Mouse (Mus musculus) cerebellum, postnatal 36 days (tissue): ENCODE measurements around the gene Fat2.

ENCODE experiments used
- DNase-seq, 2 experiments: peaks; one replicate each; pipeline ENCODE4 v3.0.0; 2021 to 2022; ENCODE audit warnings: mixed read lengths in 2 of 2

Fat2 gene

DNA sequence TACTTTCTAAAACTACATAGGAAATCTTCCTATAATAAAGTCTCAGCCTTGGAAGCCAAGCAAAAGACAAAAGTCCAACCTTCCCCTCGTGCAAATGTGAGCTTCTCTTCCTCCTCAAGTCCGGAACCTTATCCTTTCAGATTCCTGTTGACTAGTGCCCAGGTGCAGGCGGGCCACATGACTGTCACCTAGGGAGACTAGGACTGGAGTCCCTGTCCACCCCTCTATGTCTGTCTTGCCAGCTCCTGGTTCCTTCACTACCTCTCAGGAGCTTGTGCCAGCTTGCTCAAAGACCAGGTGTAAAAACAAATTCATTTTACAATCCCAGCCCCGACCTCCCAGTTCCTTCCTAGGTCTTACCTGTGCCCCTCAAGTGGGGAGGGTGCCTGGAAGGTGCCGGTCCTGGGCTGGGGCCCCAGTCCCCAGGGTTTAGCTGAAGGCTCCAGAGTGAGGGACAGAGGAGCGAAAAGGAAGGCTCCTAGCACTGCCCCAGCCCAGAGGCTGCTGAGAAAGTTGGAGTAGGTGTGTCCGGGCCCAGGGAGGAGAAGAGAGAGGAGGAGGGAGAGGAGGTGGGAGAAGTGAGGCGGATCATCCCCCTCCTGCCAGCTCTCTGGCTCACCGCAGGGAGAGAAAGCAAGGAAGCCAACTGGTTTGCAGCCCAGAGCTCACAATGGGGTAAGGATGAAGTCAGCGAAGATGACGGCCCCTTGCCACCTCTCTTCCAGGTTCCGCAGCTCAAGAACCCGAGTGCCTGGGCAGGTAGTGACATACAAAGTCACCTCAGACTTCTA lies at the start of gene Fat2:
Gene Fat2 (minus strand): TSS at position 464 of the 791 bp plus-strand sequence.
- DNase-seq, result peak; percentile 89 to 90

DNA sequence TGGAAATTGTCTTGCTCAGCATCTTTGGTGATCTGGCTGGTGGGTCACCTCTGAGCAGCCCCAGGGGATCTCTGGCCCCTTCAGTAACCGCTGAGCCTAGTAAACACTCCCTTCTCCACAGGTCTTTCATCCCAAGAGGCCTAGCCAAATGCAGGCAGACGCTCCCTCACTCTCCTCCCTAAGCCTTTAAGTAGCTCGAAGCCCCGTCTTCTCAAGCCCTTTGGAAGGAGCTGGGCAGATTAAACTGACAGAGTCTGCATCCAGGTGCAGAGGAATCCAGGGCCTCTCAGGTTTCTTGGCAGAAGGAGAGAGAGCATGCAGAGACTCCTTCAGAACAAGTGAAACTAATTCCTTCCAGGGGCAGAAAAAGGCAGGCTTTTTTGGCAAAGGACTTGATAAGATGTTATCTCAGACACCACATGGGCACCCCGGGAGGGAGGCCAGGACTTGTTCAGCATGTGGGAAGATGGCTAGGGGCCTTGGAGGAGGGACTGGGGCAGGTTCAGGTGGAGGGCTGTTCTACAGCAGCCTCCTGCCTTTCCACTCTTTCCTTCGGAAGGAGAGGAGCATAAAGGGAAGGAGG lies 47.2 kb upstream of the Fat2 start:
- DNase-seq, result no peak

DNA sequence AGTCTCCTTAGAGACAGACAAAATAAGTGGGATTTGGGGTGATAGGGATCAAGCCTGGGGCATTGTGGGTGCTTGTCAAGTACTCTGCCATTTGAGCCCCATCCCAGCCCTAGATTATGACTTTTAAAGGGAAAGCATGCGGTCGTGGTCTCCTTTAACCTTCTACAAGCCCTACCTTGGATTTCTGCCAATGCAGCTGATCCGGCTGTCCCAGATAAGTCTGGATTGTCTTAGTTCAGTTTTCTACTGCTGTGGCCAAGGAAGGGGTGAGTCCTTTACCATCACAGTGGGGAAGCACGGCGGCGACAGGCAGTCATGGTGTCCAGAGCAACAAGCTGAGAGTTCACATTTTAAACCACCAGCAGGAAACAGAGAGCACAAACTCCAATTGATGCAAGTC lies 44.5 kb upstream of the Fat2 start:
- no peak for DNase-seq

DNA sequence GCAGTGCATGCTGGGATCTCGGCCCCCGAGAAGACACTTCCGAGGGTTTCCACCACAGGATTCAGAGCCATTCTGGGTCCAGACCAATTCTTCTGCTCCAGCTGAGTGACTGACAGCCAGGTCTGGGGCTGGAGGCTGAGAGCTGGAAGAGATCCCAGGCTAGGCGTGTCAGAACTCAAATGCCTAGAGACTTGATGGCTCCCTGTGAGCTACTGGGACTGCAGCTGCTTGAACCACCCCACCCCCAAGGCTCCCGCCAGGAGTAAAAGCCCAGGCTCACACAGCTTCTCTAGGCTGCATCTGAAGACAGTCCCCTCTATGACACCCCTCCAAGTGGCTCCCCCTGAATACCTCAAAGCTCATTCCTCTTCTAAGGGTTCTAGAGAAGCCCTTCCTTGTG lies 42.0 kb upstream of the Fat2 start:
- DNase-seq, result no peak

DNA sequence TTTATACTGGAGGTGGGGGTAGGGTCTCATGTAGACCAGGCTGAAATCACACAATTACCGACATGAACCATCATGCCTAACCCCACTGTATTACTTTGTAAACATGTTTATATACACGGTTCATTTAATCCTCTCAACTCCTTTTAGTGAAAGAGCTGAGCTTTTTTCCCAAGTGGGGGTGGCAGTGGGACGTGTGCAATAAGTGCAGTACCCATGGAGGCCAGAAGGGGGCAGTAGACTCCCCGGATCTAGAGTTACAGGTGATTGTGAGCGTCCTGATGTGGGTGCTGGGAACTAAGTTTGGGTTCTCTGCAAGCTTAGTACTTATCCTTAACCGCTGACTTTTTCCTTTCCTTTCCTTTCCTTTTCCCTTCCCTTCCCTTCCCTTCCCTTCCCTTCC lies 37.5 kb upstream of the Fat2 start:
- DNase-seq, result no peak

DNA sequence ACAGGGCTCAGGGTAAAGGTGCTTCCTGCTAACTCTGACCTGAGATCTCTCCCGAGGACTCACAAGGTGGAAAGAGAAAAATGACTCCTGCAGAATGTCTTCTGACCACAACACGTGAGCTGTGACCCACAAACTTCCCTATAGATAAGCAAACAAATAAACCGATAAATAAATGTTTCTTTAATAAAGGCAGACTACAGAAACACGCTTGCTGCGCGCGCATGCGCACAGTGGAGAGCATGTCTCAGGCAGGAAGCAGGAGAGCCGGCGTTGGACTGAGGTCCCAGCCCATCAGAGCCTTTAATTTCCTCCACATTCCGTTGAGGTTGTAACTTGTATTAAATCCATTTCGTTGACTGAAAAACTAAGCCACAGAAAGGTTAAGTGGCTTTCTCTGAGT lies 37.0 kb upstream of the Fat2 start:
- no peak for DNase-seq

DNA sequence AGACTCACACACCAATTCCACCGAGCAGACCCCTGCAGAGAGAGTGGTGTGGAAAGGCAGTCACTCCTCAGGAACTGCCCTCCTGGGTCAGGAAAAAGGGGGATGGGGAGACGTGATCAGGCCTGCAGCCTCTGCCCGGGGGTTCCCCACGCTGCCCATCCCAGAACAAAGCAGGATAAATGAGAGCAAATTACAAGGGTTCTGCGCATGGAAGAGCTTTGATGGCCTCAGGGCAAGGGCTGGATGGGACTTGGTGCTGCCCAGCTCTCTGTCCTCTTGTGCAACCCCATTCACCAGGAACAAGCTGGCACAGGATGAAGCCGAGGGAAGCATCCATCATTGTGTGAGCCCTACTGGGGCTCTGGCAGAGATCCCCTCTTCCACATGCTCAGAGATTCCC lies 35.6 kb upstream of the Fat2 start:
- DNase-seq, result peak in 1 of 2 experiments; percentile 4

DNA sequence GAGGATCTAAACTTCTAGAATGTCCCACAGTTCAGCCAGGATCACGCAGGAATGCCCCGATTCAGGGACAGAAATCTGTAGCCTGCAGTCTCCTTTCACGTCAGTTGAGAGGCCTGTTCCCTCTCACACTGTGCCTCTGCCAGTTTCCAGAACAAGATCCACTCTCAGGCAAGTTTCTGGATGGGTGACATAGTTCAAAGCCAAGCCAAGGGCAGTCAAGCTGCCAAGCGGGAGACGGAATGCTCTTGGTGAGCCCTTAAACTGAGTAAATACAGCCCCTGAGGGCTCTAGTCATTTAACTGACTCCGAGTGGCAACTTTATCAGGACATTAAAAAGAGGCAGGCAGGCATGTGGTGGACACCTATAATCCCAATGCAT lies 32.7 kb upstream of the Fat2 start:
- no peak for DNase-seq

DNA sequence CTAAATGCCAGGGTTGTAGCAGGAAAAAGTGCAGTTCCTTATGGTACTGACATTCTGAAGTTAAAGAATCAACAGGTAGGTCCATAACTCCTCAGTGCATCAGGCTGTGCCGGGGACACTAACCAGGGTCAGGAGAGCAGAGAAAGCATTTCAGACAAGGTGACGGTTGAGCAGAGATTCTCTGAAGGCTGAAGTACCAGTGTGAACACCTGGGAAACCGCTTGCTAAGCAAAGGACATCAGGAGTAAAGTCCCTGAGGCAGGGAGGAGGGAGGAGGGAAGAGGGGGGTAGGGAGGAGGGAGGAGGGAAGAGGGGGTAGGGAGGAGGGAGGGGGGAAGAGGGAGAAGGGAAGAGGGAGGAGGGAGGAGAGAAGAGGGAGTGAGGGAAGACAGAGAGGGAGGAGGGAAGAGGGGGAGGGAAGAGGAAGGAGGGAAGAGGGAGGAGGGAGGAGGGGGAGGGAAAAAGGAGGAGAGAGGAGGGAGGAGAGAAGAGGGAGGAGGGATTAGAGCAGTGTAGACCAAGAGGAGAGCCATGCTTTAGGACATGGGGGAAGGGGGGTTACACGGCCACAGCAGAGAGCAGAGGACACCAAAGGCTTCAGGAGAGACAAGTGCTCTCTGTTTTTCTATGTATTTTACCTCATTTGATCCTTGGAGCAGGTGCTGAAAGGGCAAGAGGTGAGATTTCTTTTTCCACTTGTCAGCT lies 32.2 kb upstream of the Fat2 start:
- DNase-seq, result no peak

DNA sequence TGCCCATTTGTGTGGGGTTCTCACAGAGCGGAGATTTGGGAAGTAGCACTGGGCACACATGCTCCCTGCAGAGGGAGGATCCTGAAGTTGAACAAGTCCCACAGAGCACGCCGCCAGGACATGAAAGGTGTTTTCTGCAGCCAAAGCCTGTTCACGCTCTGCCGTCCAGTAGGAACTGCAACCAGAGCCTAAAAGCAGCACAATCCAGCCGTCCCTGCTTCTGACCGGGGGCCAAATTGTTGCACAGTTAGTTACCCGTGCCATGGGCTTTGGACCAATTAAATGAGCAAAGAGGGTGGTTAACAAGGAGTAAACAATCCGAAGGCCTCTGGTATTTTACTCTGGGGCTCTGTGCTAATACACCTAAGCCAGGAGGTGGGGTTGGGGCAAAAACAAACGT lies 31.4 kb upstream of the Fat2 start:
- no peak for DNase-seq

DNA sequence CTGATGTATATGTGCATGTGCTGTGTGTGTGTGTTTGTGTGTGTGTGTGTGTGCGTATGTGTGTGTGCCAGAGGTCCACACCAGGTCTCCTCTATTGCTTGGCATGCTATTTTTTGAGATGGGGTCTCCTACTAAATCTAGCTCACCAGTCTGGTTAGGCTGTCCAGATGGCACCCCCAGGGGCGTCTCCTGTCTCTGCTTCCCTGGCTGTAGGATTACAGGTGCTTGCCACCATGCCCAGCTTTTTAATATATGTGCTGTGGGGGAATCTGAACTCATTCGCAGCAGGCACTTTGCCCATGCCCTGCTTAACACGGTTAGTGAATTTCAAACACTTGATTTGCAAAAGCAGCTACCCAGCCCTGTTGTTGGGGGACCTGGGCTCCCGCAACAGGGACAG lies 29.5 kb upstream of the Fat2 start:
- no peak for DNase-seq

DNA sequence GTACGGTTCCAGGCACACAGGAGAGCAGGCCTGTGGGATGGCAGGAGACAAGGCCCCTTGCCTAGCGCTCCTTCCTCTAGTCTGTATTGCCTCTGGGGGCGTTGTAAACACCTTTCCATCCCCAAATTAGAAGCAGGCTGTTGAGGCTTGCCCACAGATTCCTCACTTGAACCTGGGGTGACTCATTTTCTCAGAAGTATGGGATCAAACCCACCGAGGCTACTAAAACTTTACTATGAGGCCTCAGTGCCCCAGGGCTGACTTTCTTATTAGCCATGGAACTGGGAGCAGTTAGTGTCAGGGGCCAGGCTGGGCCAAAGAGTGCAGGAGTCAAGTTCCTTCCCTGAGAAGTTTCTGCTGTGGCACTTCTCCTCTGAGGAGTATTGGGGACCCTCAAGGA lies 28.9 kb upstream of the Fat2 start:
- no peak for DNase-seq

DNA sequence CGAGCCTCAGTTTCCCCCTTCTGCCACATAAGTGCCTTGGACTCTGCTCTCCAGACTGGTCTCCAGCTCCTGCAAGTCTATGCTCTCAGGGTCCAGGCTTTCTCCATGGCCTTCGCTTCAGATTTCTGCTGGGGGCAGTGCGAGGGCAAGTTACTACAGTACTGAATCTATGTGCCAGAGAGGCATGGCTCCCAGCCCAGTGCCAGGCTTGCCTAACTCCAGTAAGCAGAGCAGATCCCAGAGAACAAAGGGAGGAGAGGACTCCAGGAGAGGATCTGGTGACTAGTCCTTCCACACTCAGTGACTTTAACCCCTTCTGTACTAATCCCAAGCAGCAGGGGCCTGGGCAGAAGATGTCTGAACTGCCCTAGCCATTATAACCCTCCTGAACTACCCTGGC lies 28.3 kb upstream of the Fat2 start:
- DNase-seq, result peak; percentile 60 to 64

DNA sequence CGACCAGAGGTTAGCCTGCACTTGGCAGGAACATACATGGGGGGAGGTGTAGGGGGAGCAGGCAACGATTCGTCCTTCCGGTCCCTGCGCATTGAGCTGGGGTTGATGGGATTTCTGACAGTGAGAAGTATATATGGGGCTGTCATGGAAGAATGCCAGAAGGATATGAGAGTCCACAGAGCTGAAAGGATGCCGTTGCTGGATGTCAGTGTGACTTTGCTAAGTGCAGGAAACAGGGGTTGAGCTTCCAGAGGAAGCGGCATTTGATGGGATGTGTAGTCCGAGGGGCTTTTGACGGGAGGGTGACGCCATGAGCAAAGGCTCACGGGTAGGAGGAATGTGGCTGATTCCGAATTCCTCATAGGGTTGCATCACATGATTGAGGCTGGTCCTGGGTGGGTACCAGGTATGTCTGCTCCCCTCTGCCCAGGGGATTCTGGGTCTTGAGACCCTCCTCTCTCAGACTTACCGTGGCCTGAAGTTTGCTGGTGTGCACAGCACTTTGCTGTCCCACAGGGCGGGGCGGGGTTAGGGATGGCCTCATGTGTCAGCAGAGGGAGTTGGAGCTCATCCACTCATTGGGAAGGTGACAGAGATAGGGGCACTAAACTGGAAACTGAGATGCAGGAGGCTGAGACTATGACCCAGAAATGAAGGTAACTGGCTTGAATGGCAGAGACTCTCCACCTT lies 21.9 kb upstream of the Fat2 start:
- DNase-seq, result no peak

DNA sequence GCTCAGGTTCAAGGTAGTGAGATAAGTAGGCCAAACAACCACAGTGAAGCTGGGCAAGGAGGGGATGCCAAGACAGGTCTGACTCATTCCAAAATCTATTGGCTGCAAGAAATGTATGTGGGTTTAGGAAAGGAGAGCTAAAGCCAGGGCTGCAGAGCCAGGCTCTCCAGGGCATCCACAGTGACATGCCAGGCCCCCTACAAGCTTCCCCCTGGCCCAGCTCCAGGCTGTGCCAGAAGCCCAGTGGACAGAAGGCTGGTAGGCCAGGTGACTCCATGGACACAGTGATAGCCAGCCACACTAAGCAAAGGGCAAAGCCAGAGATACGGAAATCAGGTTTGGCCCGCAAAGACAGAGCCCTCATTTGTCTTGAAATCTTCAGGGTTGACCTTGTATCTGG lies 20.5 kb upstream of the Fat2 start:
- peak; percentile 95 to 96 for DNase-seq

DNA sequence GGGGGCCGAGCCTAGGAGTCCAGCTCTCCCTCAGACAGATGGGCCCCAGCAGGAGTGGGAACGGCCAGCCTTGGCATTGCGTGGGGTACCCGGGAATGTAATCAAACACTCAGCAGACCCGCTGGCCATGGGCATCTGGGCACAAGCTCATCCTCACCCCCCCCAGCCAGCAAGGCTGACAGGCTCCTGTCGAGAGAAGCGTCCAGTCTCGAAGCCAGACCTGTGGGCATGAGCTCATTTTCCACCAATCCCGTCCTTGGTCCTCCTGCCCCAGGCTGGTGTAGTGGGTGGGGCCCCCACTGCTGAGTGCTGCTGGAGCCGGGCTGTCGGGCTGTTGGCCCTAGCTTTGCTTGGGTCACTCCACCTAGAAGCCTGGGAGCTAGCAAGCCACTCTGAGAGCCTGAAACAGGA lies 5.6 kb upstream of the Fat2 start:
- DNase-seq, result peak; percentile 98 to 99

DNA sequence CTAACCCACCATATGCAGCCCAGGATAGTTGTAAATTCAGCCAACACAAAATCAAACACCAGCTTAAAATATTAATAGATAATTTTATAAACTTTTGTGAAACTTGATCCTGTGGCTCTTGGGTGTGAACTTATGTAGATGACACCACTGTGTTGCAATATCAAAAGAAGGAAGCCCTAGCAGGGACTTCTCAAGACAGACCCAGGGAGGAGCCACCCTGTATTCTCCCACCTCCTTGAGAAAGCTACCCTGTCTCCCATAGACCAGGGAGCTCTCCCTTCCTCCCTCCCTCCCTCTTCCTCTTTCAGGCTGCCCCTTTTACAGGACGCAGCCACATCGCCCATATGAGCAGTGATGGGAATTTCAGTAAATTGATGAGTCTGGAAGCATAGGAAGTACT lies 4.4 kb upstream of the Fat2 start:
- DNase-seq, result no peak

DNA sequence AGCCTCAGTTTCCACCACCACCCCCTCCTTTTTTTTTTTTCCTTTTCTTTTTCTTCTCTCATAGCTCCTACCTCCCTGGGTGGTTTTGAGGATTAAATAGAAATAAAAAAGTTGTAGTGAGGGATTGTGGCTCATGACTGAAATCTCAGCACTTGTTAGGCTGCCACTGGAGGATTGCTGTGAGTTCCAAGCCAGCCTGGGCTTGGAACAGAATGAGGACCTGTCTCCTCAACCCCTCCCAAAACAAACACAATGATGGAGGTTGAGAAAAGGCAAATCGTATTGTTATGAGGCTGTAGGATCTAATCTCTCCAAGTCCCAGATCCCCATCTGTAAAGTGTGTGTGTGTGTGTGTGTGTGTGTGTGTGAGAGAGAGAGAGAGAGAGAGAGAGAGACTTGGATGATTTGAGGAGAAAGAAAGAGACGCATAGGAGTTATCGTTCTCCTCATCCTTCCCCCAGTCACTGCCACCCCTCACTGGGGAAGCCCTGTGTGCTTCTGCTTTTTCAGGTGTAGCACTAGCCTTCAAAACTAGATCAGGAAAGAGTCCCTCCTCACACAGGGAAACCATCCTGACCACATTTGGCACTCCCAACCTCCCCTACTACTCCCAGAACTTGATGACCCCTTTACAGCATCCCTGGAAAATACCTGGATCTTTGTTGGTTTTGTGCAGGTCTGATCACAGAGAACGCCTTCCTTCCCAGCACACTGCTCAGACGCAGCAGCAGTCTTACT lies 837 bp upstream of the Fat2 start:
- peak in 1 of 2 experiments; percentile 45 for DNase-seq

DNA sequence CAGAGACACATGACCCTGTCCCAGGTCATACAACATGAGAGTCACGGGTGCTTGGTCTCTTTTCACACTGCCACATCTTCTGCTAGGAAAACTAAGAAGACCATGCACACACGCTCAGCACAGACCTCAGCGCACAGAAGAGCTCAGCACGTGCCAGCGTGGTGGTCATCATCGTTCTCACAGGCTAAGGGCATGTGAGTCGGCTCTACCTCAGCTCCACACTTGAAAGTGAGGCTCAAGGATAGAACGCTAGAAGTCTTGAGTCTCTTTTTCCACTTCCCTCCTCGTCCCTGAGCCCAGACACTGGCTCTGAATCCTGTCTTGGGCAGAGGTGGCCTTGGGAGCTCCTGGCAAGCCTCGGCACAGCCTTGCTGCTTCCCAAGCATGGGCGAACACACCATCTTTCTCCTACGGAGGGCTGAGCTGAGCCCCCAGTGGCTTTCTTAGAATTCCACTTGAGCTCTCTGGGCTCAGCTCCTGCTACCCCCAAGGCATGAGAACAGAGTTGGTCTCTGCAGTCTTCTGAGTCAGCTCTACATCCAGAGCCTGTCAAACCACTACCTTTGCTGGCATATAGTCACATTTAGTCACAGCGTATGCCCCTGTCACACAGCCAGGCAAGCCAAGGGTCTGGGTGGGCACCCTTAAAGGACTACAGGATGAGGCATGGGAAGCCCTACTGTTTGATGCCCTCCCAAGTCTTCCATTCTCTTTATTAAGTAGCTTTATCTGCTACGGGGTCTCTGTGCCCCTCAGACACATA lies 869 bp downstream of the Fat2 start:
- DNase-seq, result peak in 1 of 2 experiments; percentile 47

DNA sequence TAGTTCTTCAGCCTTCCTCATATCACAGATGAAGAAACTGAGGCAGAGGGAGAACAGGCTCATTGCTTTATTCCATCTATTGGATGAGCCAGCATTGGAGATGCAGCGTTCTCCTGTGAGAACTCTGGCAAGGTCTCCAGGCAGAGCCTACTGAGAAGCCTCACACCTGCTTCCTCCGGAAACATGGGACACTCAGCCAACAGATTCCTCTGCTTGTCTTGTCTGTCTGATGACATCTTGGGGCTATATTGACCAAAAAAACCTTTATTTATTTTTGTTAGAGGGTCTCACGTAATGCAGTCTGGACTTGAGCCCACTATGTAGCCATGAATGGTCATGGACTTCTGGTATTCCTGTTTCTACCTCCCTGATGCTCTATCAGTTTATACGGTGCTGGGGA lies 1.8 kb downstream of the Fat2 start:
- DNase-seq, result peak in 1 of 2 experiments; percentile 54

DNA sequence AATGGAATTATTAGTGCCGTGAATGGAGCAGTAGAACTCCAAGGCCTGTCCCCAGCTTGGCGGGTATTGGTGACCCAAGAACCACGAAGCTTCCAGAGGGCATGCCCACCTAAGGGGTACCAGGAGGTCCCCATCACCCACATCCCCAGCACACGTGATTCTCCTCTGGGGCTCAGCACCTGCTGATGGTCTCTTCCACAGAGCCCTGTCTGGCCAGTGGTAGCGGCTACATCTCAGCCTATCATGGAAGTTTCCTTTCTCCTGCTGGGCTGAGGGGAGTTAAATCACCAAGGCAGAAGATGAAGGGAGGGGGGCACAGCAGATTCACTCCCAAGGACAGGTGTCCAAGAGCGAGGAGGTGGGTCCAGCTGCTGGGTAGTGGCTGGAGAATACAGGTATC lies 2.3 kb downstream of the Fat2 start:
- DNase-seq, result no peak
